In genomic region chr14:55585566-55585960, GRCm38 (mm10) we compare ENCODE assay signal across 8 mouse cellular contexts. TPM values are rescaled to one million over a fixed set of nuclear protein-coding genes. Genes with fewer than 3 reads are reported as not detected.
DNase-seq lines count a peak whose midpoint lies in the region; ATAC-seq lines count a peak whose summit lies in the region.

No protein-coding gene starts in this region.

- peak overlapping the region; percentile 43; the same call in 1 of the 2 replicates for H3K4me3 ChIP-seq in intestine, embryonic 14.5 days (ENCODE audit: low read depth, low read length)
- H3K4me3 ChIP-seq in neural tube, embryonic 14.5 days (ENCODE audit: low read depth, low read length) = no peak overlapping the region

- 0 out of 2 replicates have a peak, but pooled peaks cover 8% of the 10 kb centered on the region for H3K4me1 ChIP-seq in intestine, embryonic 14.5 days (replicated peaks; ENCODE audit: control insufficient read depth, insufficient read depth, low read length)
- peaks cover 10% of the 10 kb centered on the region; the same call in 1 of the 2 replicates for H3K4me1 ChIP-seq in neural tube, embryonic 14.5 days (ENCODE audit: control insufficient read depth, insufficient read depth, low read length)

- H3K9ac ChIP-seq in intestine, embryonic 14.5 days (ENCODE audit: low read length) = no peak overlapping the region
- 0 out of 2 replicates have a peak overlapping the region, but pooled peaks have one; percentile 63 for H3K9ac ChIP-seq in neural tube, embryonic 14.5 days (replicated peaks; ENCODE audit: low read depth, low read length)

- H3K36me3 ChIP-seq in intestine, embryonic 14.5 days (ENCODE audit: control insufficient read depth, insufficient read depth, low read length) = peaks cover 33% of the 10 kb centered on the region
- peaks cover 6% of the 10 kb centered on the region for H3K36me3 ChIP-seq in neural tube, embryonic 14.5 days (ENCODE audit: control insufficient read depth, insufficient read depth, low read length)

- H3K27me3 ChIP-seq in intestine, embryonic 14.5 days (replicated peaks; ENCODE audit: control insufficient read depth, insufficient read depth, low read length) = peaks cover 6% of the 10 kb centered on the region; the same call in 1 of the 2 replicates
- no peaks in the 10 kb centered on the region for H3K27me3 ChIP-seq in neural tube, embryonic 14.5 days (ENCODE audit: control insufficient read depth, insufficient read depth, low read length)

- H3K27ac ChIP-seq in intestine, embryonic 14.5 days (ENCODE audit: low read depth) = no peak overlapping the region
- H3K27ac ChIP-seq in neural tube, embryonic 14.5 days (ENCODE audit: low read depth, low read length) = no peak overlapping the region

- peak overlapping the region; percentile 76 for H3K4me2 ChIP-seq in intestine, embryonic 14.5 days (ENCODE audit: low read length)
- peak overlapping the region; percentile 61; the same call in 1 of the 2 replicates for H3K4me2 ChIP-seq in neural tube, embryonic 14.5 days (ENCODE audit: low read depth, low read length)

- ATAC-seq in intestine, embryonic 14.5 days (replicated peaks; ENCODE audit: low FRiP score, low TSS enrichment, low read depth) = no peak; the same call in 1 of the 2 replicates
- no peak for ATAC-seq in neural tube, embryonic 14.5 days (ENCODE audit: low read depth)

- no peaks in the 10 kb centered on the region for H3K9me3 ChIP-seq in intestine, embryonic 14.5 days (ENCODE audit: control insufficient read depth, low read length)
- H3K9me3 ChIP-seq in neural tube, embryonic 14.5 days (ENCODE audit: control insufficient read depth, low read length) = no peaks in the 10 kb centered on the region

- peak; percentile 39 for DNase-seq in adrenal gland, adult 2 months
- DNase-seq in adrenal gland, postnatal 4 days (ENCODE audit: low spot score in 2 of 2) = no peak
- DNase-seq in spleen, adult 12 weeks (ENCODE audit: low spot score) = peak; percentile 49
- no peak for DNase-seq in spleen, postnatal 4 days (ENCODE audit: low spot score in 2 of 2)
- DNase-seq in intestine, embryonic 14.5 days (ENCODE audit: low spot score) = peak; percentile 52
- DNase-seq in gastrocnemius, postnatal 10 days = no peak
- DNase-seq in c-Kit-positive CD71-positive TER-119-positive erythroid progenitor cells, embryonic 14.5 days (ENCODE audit: low spot score) = no peak

- 42% methylated on average over 6 of the region's 6 CpGs for WGBS in intestine, embryonic 14.5 days
- 66% methylated on average over 6 of the region's 6 CpGs for WGBS in neural tube, embryonic 14.5 days

RNA-seq across cellular contexts. Expression of gene Emc9, which starts 0.5 kb away (rescaled TPM):
- total RNA-seq in adrenal gland, adult 2 months (2021) = 10 to 100 TPM; 24.5 to 38.4 TPM
- polyA plus RNA-seq in adrenal gland, adult 2 months (2012; rRNA removed) = 59.2 and 62.9 TPM in 2 replicates
- 10 to 100 TPM; 40.9 to 47.0 TPM for total RNA-seq in adrenal gland, postnatal 4 days (2021)
- 6.3 and 7.0 TPM in 2 replicates for polyA plus RNA-seq in intestine, embryonic 14.5 days (2014; fragmentation: Nextera tagmentation; extraction: Ambion mirVana)
- polyA plus RNA-seq in neural tube, embryonic 14.5 days (2014; fragmentation: Nextera tagmentation; extraction: Ambion mirVana) = 38.9 and 48.8 TPM in 2 replicates
- total RNA-seq in gastrocnemius, postnatal 10 days (2021) = 10 to 100 TPM; 45.2 to 49.9 TPM

RNA-seq across cellular contexts. Expression of gene Psme2, which starts 5.3 kb away (rescaled TPM):
- 100 to 1,000 TPM; 329 to 332 TPM for total RNA-seq in adrenal gland, adult 2 months (2021)
- polyA plus RNA-seq in adrenal gland, adult 2 months (2012; rRNA removed) = 49.2 and 65.1 TPM in 2 replicates
- 100 to 1,000 TPM; 336 to 355 TPM for total RNA-seq in adrenal gland, postnatal 4 days (2021)
- polyA plus RNA-seq in intestine, embryonic 14.5 days (2014; fragmentation: Nextera tagmentation; extraction: Ambion mirVana) = 331 and 332 TPM in 2 replicates
- 162 and 184 TPM in 2 replicates for polyA plus RNA-seq in neural tube, embryonic 14.5 days (2014; fragmentation: Nextera tagmentation; extraction: Ambion mirVana)
- 10 to 100 TPM; 74.4 to 85.8 TPM for total RNA-seq in gastrocnemius, postnatal 10 days (2021)

RNA-seq across cellular contexts. Expression of gene Rnf31, which starts 5.9 kb away (rescaled TPM):
- total RNA-seq in adrenal gland, adult 2 months (2021) = 10 to 100 TPM; 30.8 to 36.6 TPM
- 37.2 and 38.9 TPM in 2 replicates for polyA plus RNA-seq in adrenal gland, adult 2 months (2012; rRNA removed)
- total RNA-seq in adrenal gland, postnatal 4 days (2021) = 10 to 100 TPM; 35.0 to 40.3 TPM
- polyA plus RNA-seq in intestine, embryonic 14.5 days (2014; fragmentation: Nextera tagmentation; extraction: Ambion mirVana) = 15.9 and 20.1 TPM in 2 replicates
- 12.3 and 18.8 TPM in 2 replicates for polyA plus RNA-seq in neural tube, embryonic 14.5 days (2014; fragmentation: Nextera tagmentation; extraction: Ambion mirVana)
- 10 to 100 TPM; 15.9 to 16.4 TPM for total RNA-seq in gastrocnemius, postnatal 10 days (2021)

RNA-seq across cellular contexts. Expression of gene Psme1, which starts 7.6 kb away (rescaled TPM):
- total RNA-seq in adrenal gland, adult 2 months (2021) = 100 to 1,000 TPM; 207 to 360 TPM
- 87.3 and 96.4 TPM in 2 replicates for polyA plus RNA-seq in adrenal gland, adult 2 months (2012; rRNA removed)
- total RNA-seq in adrenal gland, postnatal 4 days (2021) = 100 to 1,000 TPM; 302 to 310 TPM
- polyA plus RNA-seq in intestine, embryonic 14.5 days (2014; fragmentation: Nextera tagmentation; extraction: Ambion mirVana) = 200 TPM in 2 replicates
- 200 and 226 TPM in 2 replicates for polyA plus RNA-seq in neural tube, embryonic 14.5 days (2014; fragmentation: Nextera tagmentation; extraction: Ambion mirVana)
- total RNA-seq in gastrocnemius, postnatal 10 days (2021) = 10 to 100 TPM; 56.3 to 58.7 TPM

RNA-seq across cellular contexts. Expression of gene Fitm1, which starts 10.1 kb away (rescaled TPM):
- 1 to 10 TPM in 1 of 2 experiments, under 1 TPM in 1; 0.41 to 1.5 TPM for total RNA-seq in adrenal gland, adult 2 months (2021)
- 3.8 and 5.6 TPM in 2 replicates for polyA plus RNA-seq in adrenal gland, adult 2 months (2012; rRNA removed)
- total RNA-seq in adrenal gland, postnatal 4 days (2021) = 1 to 10 TPM; 6.5 to 10.0 TPM
- 0.19 and 0.43 TPM in 2 replicates for polyA plus RNA-seq in intestine, embryonic 14.5 days (2014; fragmentation: Nextera tagmentation; extraction: Ambion mirVana)
- polyA plus RNA-seq in neural tube, embryonic 14.5 days (2014; fragmentation: Nextera tagmentation; extraction: Ambion mirVana) = 0.58 TPM in 1 of 2 replicates, not detected in the other
- 100 to 1,000 TPM; 403 to 446 TPM for total RNA-seq in gastrocnemius, postnatal 10 days (2021)

Comparison
In these comparisons a context has a peak if more than half of its experiments do, and no peak if none do; other contexts are left out.
1. DNase-seq: peak in adrenal gland, adult 2 months (single experiment), spleen, adult 12 weeks (single experiment) and intestine, embryonic 14.5 days (single experiment); none in adrenal gland, postnatal 4 days (0 of 2), spleen, postnatal 4 days (0 of 2), gastrocnemius, postnatal 10 days (single experiment) and c-Kit-positive CD71-positive TER-119-positive erythroid progenitor cells, embryonic 14.5 days (single experiment).